Mouse (Mus musculus): ENCODE data around the gene Fstl1. TPM values are rescaled to one million over a fixed set of nuclear protein-coding genes. Genes with fewer than 3 reads are reported as not detected.

The Fstl1 gene
- total and polyA plus RNA-seq, 3 experiments: 0.34 to 0.87 (median 0.59) TPM

GRCm38 (mm10) chr16:37874501-37875235 is 98.0 kb downstream of the Fstl1 start:
- H3K27ac ChIP-seq (ENCODE audit: insufficient read depth, low read depth): no peak overlapping the region
- H3K36me3 ChIP-seq (replicated peaks in 1 of 2; ENCODE audit: control insufficient read depth in 1 of 2, insufficient read depth in 1 of 2, low read length in 1 of 2): peaks cover 19 to 65% of the 10 kb centered on the region in 2 experiments
- H3K27me3 ChIP-seq (replicated peaks): no peaks in the 10 kb centered on the region
- H3K79me2 ChIP-seq (replicated peaks; ENCODE audit: control insufficient read depth, extremely low read depth, insufficient read depth, poor library complexity, severe bottlenecking): peaks cover 58% of the 10 kb centered on the region
- H3K4me2 ChIP-seq (ENCODE audit: insufficient read depth, low read depth, poor library complexity, severe bottlenecking): no peak overlapping the region
- H3K9ac ChIP-seq (ENCODE audit: insufficient read depth, low read depth): no peak overlapping the region
- in situ Hi-C loops (cut with MboI; ENCODE audit: low pct_ligation_motif_present, low pct_unique_long_range_greater_than_20kb, low sequenced_read_pairs): no loop called here
- no peak for TF ChIP-seq CTCF (conservative IDR thresholded peaks at IDR 0.05 in 1 of 2, IDR thresholded peaks at IDR 0.05 in 1 of 2; ENCODE audit: low read depth in 2 of 2, low read length in 2 of 2)
- TF ChIP-seq TCF12 (IDR thresholded peaks at IDR 0.05; ENCODE audit: low read depth, low read length): no peak
- TF ChIP-seq HCFC1 (IDR thresholded peaks at IDR 0.05; ENCODE audit: low read depth, low read length): no peak
- no peak for TF ChIP-seq ZKSCAN1 (IDR thresholded peaks at IDR 0.05; ENCODE audit: borderline replicate concordance, low read depth, low read length)
- TF ChIP-seq RCOR1 (conservative IDR thresholded peaks at IDR 0.05; ENCODE audit: low read depth, low read length): no peak
- TF ChIP-seq MAZ (IDR thresholded peaks at IDR 0.05; ENCODE audit: low read depth, low read length): no peak
- TF ChIP-seq NELFE (IDR thresholded peaks at IDR 0.05; ENCODE audit: low read depth, low read length): no peak
- no peak for TF ChIP-seq JUND (conservative IDR thresholded peaks at IDR 0.05; ENCODE audit: low read depth, low read length)
- TF ChIP-seq MEF2A (IDR thresholded peaks at IDR 0.05; ENCODE audit: borderline replicate concordance, low read depth, low read length): no peak
- no peak for TF ChIP-seq NRF1 (IDR thresholded peaks at IDR 0.05; ENCODE audit: low read depth, low read length)
- TF ChIP-seq TBP (conservative IDR thresholded peaks at IDR 0.05; ENCODE audit: low read depth, low read length): no peak
- no peak for TF ChIP-seq MAFK (IDR thresholded peaks at IDR 0.05; ENCODE audit: insufficient replicate concordance, low read length)
- TF ChIP-seq ZC3H11A (IDR thresholded peaks at IDR 0.05; ENCODE audit: low read depth, low read length): no peak
- TF ChIP-seq KAT2A (IDR thresholded peaks at IDR 0.05; ENCODE audit: insufficient replicate concordance, low read length): no peak
- no peak for TF ChIP-seq POLR2AphosphoS2 (IDR thresholded peaks at IDR 0.05; ENCODE audit: low read depth, low read length)
- no peak for TF ChIP-seq UBTF (IDR thresholded peaks at IDR 0.05; ENCODE audit: low read depth, low read length)
- no peak for TF ChIP-seq GABPA (IDR thresholded peaks at IDR 0.05; ENCODE audit: insufficient replicate concordance, low read depth, low read length)
- H3K9me3 ChIP-seq (replicated peaks; ENCODE audit: low read length): no peaks in the 10 kb centered on the region
- no peak for DNase-seq (ENCODE audit: extremely low read depth)
- no peak overlapping the region for H3K4me3 ChIP-seq (replicated peaks in 1 of 3; ENCODE audit: low read depth in 2 of 3, low read length in 2 of 3, poor library complexity in 1 of 3)
- H3K4me1 ChIP-seq (ENCODE audit: control insufficient read depth in 1 of 2, insufficient read depth in 2 of 2): peaks cover 10 to 46% of the 10 kb centered on the region in 2 experiments
- dilution Hi-C loops (cut with MboI; ENCODE audit: extremely low pct_ligation_motif_present, extremely low pct_unique_long_range_greater_than_20kb, low sequenced_read_pairs): no loop called here

GRCm38 (mm10) chr16:37877406-37877805 is 100.7 kb downstream of the Fstl1 start:
- no peak for DNase-seq (ENCODE audit: extremely low read depth)
- TF ChIP-seq ZKSCAN1 (IDR thresholded peaks at IDR 0.05; ENCODE audit: borderline replicate concordance, low read depth, low read length) (no peak), TBP (conservative IDR thresholded peaks at IDR 0.05; ENCODE audit: low read depth, low read length) (no peak), IRF4 (IDR thresholded peaks at IDR 0.05; ENCODE audit: low read depth, low read length) (no peak), MAZ (IDR thresholded peaks at IDR 0.05; ENCODE audit: low read depth, low read length) (no peak), PAX5 (IDR thresholded peaks at IDR 0.05; ENCODE audit: low read length) (no peak)
- in situ Hi-C loops (cut with MboI; ENCODE audit: low pct_ligation_motif_present, low pct_unique_long_range_greater_than_20kb, low sequenced_read_pairs): no loop called here

More at GRCm38 (mm10) chr16:37877406-37877805, 100.7 kb downstream of the Fstl1 start:
- H3K4me3 ChIP-seq (replicated peaks in 1 of 3; ENCODE audit: low read depth in 2 of 3, low read length in 2 of 3, poor library complexity in 1 of 3): no peak overlapping the region
- H3K9me3 ChIP-seq (replicated peaks; ENCODE audit: low read length): no peaks in the 10 kb centered on the region
- H3K4me2 ChIP-seq (ENCODE audit: insufficient read depth, low read depth, poor library complexity, severe bottlenecking): no peak overlapping the region
- H3K36me3 ChIP-seq (replicated peaks in 1 of 2; ENCODE audit: control insufficient read depth in 1 of 2, insufficient read depth in 1 of 2, low read length in 1 of 2): peaks cover 37 to 83% of the 10 kb centered on the region in 2 experiments
- peaks cover 36% of the 10 kb centered on the region for H3K79me2 ChIP-seq (replicated peaks; ENCODE audit: control insufficient read depth, extremely low read depth, insufficient read depth, poor library complexity, severe bottlenecking)
- H3K9ac ChIP-seq (ENCODE audit: insufficient read depth, low read depth): no peak overlapping the region
- dilution Hi-C loops (cut with MboI; ENCODE audit: extremely low pct_ligation_motif_present, extremely low pct_unique_long_range_greater_than_20kb, low sequenced_read_pairs): no loop called here
- peaks cover 5 to 26% of the 10 kb centered on the region in 2 experiments for H3K4me1 ChIP-seq (ENCODE audit: control insufficient read depth in 1 of 2, insufficient read depth in 2 of 2)
- H3K27me3 ChIP-seq (replicated peaks): no peaks in the 10 kb centered on the region
- no peak overlapping the region for H3K27ac ChIP-seq (ENCODE audit: insufficient read depth, low read depth)
